Mouse (Mus musculus): ENCODE results near the gene Wdr54. TPM values are rescaled to one million over a fixed set of nuclear protein-coding genes. Genes with fewer than 3 reads are reported as not detected.
A peak's percentile ranks its signal among the peaks of the same experiment; 100 is the strongest.

Gene Wdr54
- total and polyA plus RNA-seq, 2 experiments from 2014 or later, result 12.7 to 21.5 TPM

GRCm38 (mm10) chr6:83172240-83172920 lies 16.2 kb upstream of the Wdr54 start:
- peak; percentile 73 for DNase-seq (ENCODE audit: low spot score)
- 44% methylated on average over 9 of the region's 9 CpGs for WGBS
- H3K9me3 ChIP-seq (ENCODE audit: low read length), result no peaks in the 10 kb centered on the region

GRCm38 (mm10) chr6:83171063-83171462 lies 14.9 kb upstream of the Wdr54 start:
- no peak for TF ChIP-seq CTCF (IDR thresholded peaks at IDR 0.05)
- 66% methylated on average over 5 of the region's 5 CpGs for WGBS
- H3K27me3 ChIP-seq (ENCODE audit: insufficient read depth, low read length), result no peaks in the 10 kb centered on the region
- H3K27ac ChIP-seq (ENCODE audit: low read depth, low read length), result no peak overlapping the region
- H3K4me1 ChIP-seq (ENCODE audit: insufficient read depth, low read length), result peaks cover 13% of the 10 kb centered on the region; the same call in 1 of the 2 replicates
- peak overlapping the region; percentile 39 for H3K4me3 ChIP-seq (ENCODE audit: low read depth, low read length)
- peak overlapping the region; percentile 54; the same call in 1 of the 2 replicates for H3K9ac ChIP-seq (replicated peaks; ENCODE audit: low read length, poor library complexity, severe bottlenecking)
- H3K9me3 ChIP-seq (ENCODE audit: low read length), result no peaks in the 10 kb centered on the region
- ATAC-seq (ENCODE audit: low FRiP score), result no peak
- no peak for DNase-seq (ENCODE audit: low spot score)
- no peaks in the 10 kb centered on the region for H3K36me3 ChIP-seq (ENCODE audit: insufficient read depth, low read length)
- H3K4me2 ChIP-seq (ENCODE audit: low read depth, low read length, poor library complexity, severe bottlenecking), result peak overlapping the region; percentile 61

More at GRCm38 (mm10) chr6:83172240-83172920, 16.2 kb upstream of the Wdr54 start:
- TF ChIP-seq CTCF (IDR thresholded peaks at IDR 0.05), result peak; percentile 30
- Histone ChIP-seq H3K4me2 (ENCODE audit: low read depth, low read length, poor library complexity, severe bottlenecking) (peak overlapping the region; percentile 61), H3K4me1 (ENCODE audit: insufficient read depth, low read length) (peaks cover 7% of the 10 kb centered on the region; the same call in 1 of the 2 replicates), H3K27me3 (ENCODE audit: insufficient read depth, low read length) (no peaks in the 10 kb centered on the region), H3K4me3 (ENCODE audit: low read depth, low read length) (peak overlapping the region; percentile 39), H3K9ac (replicated peaks; ENCODE audit: low read length, poor library complexity, severe bottlenecking) (peak overlapping the region; percentile 54), H3K36me3 (ENCODE audit: insufficient read depth, low read length) (no peaks in the 10 kb centered on the region), H3K27ac (ENCODE audit: low read depth, low read length) (peak overlapping the region; percentile 80)
- ATAC-seq (ENCODE audit: low FRiP score), result peak; percentile 80

DNA sequence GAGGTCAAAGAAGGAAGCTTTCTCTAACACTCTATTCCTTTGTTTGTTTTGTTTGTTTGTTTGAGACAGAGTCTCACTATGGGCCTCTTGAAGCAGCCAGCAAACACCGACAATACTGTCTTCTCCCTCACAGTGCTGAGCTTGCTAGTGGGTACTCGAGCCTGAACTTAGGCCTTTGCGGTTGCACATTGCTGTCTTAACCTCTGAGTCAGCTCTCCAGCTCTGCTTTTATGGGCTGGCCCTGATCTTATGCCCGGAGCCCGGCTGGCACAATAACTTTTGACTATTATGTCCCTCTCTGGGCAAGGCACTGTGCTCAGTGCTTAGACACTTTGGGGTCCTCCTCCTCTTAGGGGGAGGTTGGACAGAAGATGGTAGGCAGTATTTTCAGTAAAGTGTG lies 13.7 kb upstream of the Wdr54 start:
- Histone ChIP-seq H3K27me3 (ENCODE audit: insufficient read depth, low read length) (no peaks in the 10 kb centered on the region), H3K36me3 (ENCODE audit: insufficient read depth, low read length) (no peaks in the 10 kb centered on the region), H3K4me2 (ENCODE audit: low read depth, low read length, poor library complexity, severe bottlenecking) (no peak overlapping the region), H3K27ac (ENCODE audit: low read depth, low read length) (no peak overlapping the region), H3K9me3 (ENCODE audit: low read length) (no peaks in the 10 kb centered on the region), H3K9ac (replicated peaks; ENCODE audit: low read length, poor library complexity, severe bottlenecking) (0 out of 2 replicates have a peak overlapping the region, but pooled peaks have one; percentile 24), H3K4me3 (ENCODE audit: low read depth, low read length) (no peak overlapping the region), H3K4me1 (ENCODE audit: insufficient read depth, low read length) (peaks cover 13% of the 10 kb centered on the region; the same call in 1 of the 2 replicates)
- DNase-seq (ENCODE audit: low spot score) (no peak), ATAC-seq (ENCODE audit: low FRiP score) (no peak)
- WGBS, result 82% methylated on average over 5 of the region's 5 CpGs
- no peak for TF ChIP-seq CTCF (IDR thresholded peaks at IDR 0.05)

- H3K36me3 ChIP-seq (ENCODE audit: insufficient read depth, low read length), result no peaks in the 10 kb centered on the region
- TF ChIP-seq CTCF (IDR thresholded peaks at IDR 0.05), result peak; percentile 22; the same call in 1 of the 2 replicates
- under 1% methylated on average over 12 of the region's 12 CpGs for WGBS
- H3K9ac ChIP-seq (replicated peaks; ENCODE audit: low read length, poor library complexity, severe bottlenecking), result peak overlapping the region; percentile 82
- peak overlapping the region; percentile 67 for H3K4me2 ChIP-seq (ENCODE audit: low read depth, low read length, poor library complexity, severe bottlenecking)
- ATAC-seq (ENCODE audit: low FRiP score), result peak; percentile 28; the same call in 1 of the 2 replicates
- peak overlapping the region; percentile 91 for H3K27ac ChIP-seq (ENCODE audit: low read depth, low read length)
- peak overlapping the region; percentile 83 for H3K4me3 ChIP-seq (ENCODE audit: low read depth, low read length)
- H3K27me3 ChIP-seq (ENCODE audit: insufficient read depth, low read length), result peaks cover 14% of the 10 kb centered on the region
- DNase-seq (ENCODE audit: low spot score), result peak; percentile 49
- H3K9me3 ChIP-seq (ENCODE audit: low read length), result no peaks in the 10 kb centered on the region
- H3K4me1 ChIP-seq (ENCODE audit: insufficient read depth, low read length), result peaks cover 6% of the 10 kb centered on the region; the same call in 1 of the 2 replicates
Measured at GRCm38 (mm10) chr6:83166243-83166630, 10.0 kb upstream of the Wdr54 start.

DNA sequence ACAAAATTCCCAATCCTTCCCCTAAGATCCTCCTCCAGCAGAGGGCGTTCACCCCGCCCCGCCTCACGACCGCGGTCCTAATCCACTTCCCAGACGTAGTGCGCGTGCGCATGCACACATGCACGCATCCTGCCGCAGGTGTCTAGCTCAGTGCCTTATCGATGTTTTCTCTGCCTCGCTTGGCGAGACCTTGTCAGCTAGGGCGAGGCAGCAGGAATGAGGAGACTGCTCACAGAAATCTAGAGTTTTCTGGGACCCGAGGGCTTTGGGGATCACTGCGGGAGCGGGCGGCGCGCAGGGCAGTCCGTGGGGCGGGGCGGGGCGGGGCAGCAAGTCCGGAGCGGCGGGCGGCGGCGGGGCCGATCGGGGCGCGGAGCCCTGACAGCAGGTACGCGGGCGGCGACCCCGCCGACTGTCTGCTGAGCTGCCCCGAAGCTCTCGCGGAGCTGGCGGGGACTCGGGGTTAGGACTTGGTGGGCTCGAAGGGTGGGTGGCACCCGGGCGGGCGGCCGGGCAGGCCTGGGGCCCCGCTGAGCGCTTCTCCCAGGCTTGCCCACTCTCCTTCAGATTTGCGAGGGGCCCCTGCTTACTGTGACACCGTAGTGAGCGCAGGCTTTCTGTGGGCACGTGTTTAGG lies 9.5 kb upstream of the Wdr54 start, which contains the start of gene Dctn1:
Dctn1 (plus strand) TSS at position 314 of the 636 bp plus-strand sequence.
- H3K4me2 ChIP-seq (ENCODE audit: low read depth, low read length, poor library complexity, severe bottlenecking), result peak within 1 kb of the TSS; percentile 67
- H3K27me3 ChIP-seq (ENCODE audit: insufficient read depth, low read length), result peaks cover 19% of the 10 kb centered on the region
- H3K9ac ChIP-seq (replicated peaks; ENCODE audit: low read length, poor library complexity, severe bottlenecking), result peak within 1 kb of the TSS; percentile 82
- peaks cover 6% of the 10 kb centered on the region; the same call in 1 of the 2 replicates for H3K4me1 ChIP-seq (ENCODE audit: insufficient read depth, low read length)
- ATAC-seq (ENCODE audit: low FRiP score) (peak; percentile 87), DNase-seq (ENCODE audit: low spot score) (peak; percentile 96)
- peak; percentile 95 for TF ChIP-seq CTCF (IDR thresholded peaks at IDR 0.05)
- H3K36me3 ChIP-seq (ENCODE audit: insufficient read depth, low read length), result no peaks in the 10 kb centered on the region
- H3K9me3 ChIP-seq (ENCODE audit: low read length), result no peaks in the 10 kb centered on the region
- H3K4me3 ChIP-seq (ENCODE audit: low read depth, low read length), result peak within 1 kb of the TSS; percentile 83
- under 1% methylated on average over 58 of the region's 58 CpGs for WGBS
- H3K27ac ChIP-seq (ENCODE audit: low read depth, low read length), result peak within 1 kb of the TSS; percentile 91

Measured in midbrain, postnatal 0 days (tissue).